Mouse (Mus musculus): ENCODE results near the gene Srrm2.

Gene Srrm2

DNA sequence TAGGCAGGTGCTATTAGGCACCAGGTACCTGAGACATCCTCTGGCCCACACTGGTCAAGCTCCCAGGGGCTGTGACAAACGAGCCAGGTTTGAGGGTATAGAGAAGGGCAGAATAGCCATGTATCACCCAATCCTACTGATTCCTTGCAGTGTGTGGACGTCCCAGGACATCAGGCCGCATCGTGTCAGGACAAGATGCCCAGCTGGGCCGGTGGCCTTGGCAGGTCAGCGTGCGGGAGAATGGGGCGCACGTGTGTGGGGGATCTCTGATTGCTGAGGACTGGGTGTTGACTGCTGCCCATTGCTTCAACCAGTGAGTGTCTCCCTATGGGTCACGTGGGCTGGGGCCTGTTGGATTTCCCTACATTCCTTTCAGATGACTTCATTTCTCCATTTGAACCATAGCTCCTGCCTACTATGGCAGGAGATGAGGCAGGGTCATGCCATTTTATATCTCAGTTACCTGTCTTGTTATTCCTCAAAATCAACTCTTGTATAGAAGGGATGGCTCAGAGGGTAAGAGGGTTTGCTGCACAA lies 64.0 kb downstream of the Srrm2 start:
- no peaks in the 10 kb centered on the region for H3K36me3 ChIP-seq (ENCODE audit: insufficient read depth, low read length)
- no peaks in the 10 kb centered on the region for H3K9me3 ChIP-seq (ENCODE audit: low read length)
- H3K4me3 ChIP-seq (replicated peaks; ENCODE audit: low read length), result no peak overlapping the region
- 0 out of 2 replicates have a peak, but pooled peaks cover 3% of the 10 kb centered on the region for H3K4me1 ChIP-seq (replicated peaks; ENCODE audit: low read depth, low read length)
- H3K27me3 ChIP-seq (ENCODE audit: insufficient read depth, low read length), result peaks cover 4% of the 10 kb centered on the region; the same call in 1 of the 2 replicates
- TF ChIP-seq NANOG (IDR thresholded peaks at IDR 0.05; ENCODE audit: borderline replicate concordance, low read length), result no peak
- TF ChIP-seq POU5F1 (IDR thresholded peaks at IDR 0.05; ENCODE audit: borderline replicate concordance, low read length), result no peak

DNA sequence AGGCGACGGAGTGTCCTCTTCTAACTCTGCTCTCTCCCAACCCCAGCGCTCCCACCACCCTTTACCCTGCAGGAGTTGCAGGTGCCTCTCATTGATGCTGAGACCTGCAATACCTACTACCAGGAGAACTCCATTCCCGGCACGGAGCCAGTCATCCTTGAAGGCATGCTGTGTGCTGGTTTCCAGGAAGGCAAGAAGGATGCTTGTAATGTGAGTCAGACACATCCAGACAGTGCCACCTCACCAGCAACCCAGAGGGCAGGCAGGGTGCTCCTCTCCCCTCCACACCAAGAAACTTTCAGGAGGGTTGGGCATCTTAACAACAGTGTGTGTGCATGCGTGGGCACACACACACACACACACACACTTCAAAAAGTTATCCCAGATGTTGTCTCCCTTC lies 66.9 kb downstream of the Srrm2 start:
- TF ChIP-seq CTCF (conservative IDR thresholded peaks at IDR 0.05; ENCODE audit: low read length), result no peak
- TF ChIP-seq POU5F1 (IDR thresholded peaks at IDR 0.05; ENCODE audit: borderline replicate concordance, low read length), result no peak
- no peak for TF ChIP-seq NANOG (IDR thresholded peaks at IDR 0.05; ENCODE audit: borderline replicate concordance, low read length)
- Histone ChIP-seq H3K36me3 (ENCODE audit: insufficient read depth, low read length) (no peaks in the 10 kb centered on the region), H3K27me3 (ENCODE audit: insufficient read depth, low read length) (peaks cover 4% of the 10 kb centered on the region; the same call in 1 of the 2 replicates), H3K4me3 (replicated peaks; ENCODE audit: low read length) (no peak overlapping the region), H3K9me3 (ENCODE audit: low read length) (no peaks in the 10 kb centered on the region), H3K4me1 (replicated peaks; ENCODE audit: low read depth, low read length) (0 out of 2 replicates have a peak, but pooled peaks cover 3% of the 10 kb centered on the region)

DNA sequence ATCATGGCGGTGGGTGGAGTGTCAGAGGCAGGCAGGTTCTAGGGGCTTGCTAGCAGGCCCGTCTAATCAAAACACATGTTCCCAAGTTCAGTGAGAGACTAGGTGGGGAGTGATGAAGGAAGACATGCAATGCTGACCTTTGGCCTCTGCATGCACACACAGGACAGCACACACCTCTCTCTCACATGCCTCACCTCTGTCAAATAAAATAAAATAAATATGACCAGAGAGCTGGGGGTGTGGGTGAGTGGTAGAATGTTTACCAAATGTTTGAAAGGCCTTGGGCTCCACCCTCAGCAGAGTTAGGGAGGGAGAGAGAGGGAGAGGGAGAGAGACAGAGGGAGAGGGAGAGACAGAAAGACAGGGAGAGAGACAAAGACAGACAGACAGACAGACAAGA lies 67.6 kb downstream of the Srrm2 start:
- Histone ChIP-seq H3K4me1 (replicated peaks; ENCODE audit: low read depth, low read length) (0 out of 2 replicates have a peak, but pooled peaks cover 3% of the 10 kb centered on the region), H3K27me3 (ENCODE audit: insufficient read depth, low read length) (peaks cover 4% of the 10 kb centered on the region; the same call in 1 of the 2 replicates), H3K4me3 (replicated peaks; ENCODE audit: low read length) (no peak overlapping the region), H3K9me3 (ENCODE audit: low read length) (no peaks in the 10 kb centered on the region), H3K36me3 (ENCODE audit: insufficient read depth, low read length) (no peaks in the 10 kb centered on the region)
- no peak for TF ChIP-seq NANOG (IDR thresholded peaks at IDR 0.05; ENCODE audit: borderline replicate concordance, low read length)
- TF ChIP-seq POU5F1 (IDR thresholded peaks at IDR 0.05; ENCODE audit: borderline replicate concordance, low read length), result no peak
- no peak for TF ChIP-seq CTCF (conservative IDR thresholded peaks at IDR 0.05; ENCODE audit: low read length)

DNA sequence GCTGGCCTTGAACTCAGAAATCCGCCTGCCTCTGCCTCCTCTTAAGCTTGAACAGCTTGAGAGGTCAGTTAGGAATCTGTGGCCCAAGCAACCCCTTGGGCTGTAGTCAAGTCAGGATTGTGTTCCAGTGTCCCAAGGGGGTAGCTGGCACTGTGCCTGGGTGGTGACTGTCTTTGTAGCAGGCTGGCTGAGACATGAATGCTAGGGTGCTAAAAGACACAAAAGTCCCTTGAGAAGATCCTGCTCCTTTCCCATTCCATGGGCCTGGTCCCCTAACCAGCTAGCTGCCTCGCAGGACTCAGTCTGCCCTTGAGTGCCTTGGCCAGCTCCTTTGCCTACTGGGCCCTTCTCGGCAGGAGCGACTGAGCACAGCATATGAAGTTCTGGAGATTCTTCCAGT lies 72.6 kb downstream of the Srrm2 start:
- no peaks in the 10 kb centered on the region for H3K27me3 ChIP-seq (ENCODE audit: insufficient read depth, low read length)
- no peaks in the 10 kb centered on the region for H3K36me3 ChIP-seq (ENCODE audit: insufficient read depth, low read length)
- peaks cover 4% of the 10 kb centered on the region for H3K4me1 ChIP-seq (replicated peaks; ENCODE audit: low read depth, low read length)
- H3K9me3 ChIP-seq (ENCODE audit: low read length), result peaks cover 4% of the 10 kb centered on the region; the same call in 1 of the 2 replicates
- no peak for TF ChIP-seq POU5F1 (IDR thresholded peaks at IDR 0.05; ENCODE audit: borderline replicate concordance, low read length)
- TF ChIP-seq CTCF (conservative IDR thresholded peaks at IDR 0.05; ENCODE audit: low read length), result no peak
- no peak for TF ChIP-seq NANOG (IDR thresholded peaks at IDR 0.05; ENCODE audit: borderline replicate concordance, low read length)
- H3K4me3 ChIP-seq (replicated peaks; ENCODE audit: low read length), result no peak overlapping the region

DNA sequence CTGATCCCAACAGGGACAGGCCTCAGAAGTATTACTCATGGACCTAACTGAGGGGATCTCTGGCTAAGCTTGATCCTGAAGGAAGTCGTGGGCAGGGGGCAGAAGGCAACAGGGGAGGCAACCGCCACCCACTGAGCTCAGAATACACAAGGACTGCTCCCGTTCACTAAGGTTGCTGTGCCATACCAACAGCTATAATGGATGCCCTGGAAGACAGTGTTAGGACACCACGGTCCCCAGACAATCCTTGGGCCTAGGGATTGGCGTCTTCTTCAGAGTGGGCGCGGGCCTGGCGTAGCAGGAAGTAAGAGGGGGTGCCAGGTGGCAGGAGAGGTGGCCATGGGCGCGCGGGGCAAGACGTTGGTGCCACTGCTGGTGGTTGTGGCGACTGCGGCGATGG lies 77.4 kb downstream of the Srrm2 start, which contains the start of gene Prss21:
Gene Prss21 (plus strand): TSS at position 301 of the 400 bp plus-strand sequence.
- H3K4me1 ChIP-seq (replicated peaks; ENCODE audit: low read depth, low read length), result peaks cover 10% of the 10 kb centered on the region
- H3K36me3 ChIP-seq (ENCODE audit: insufficient read depth, low read length), result no peaks in the 10 kb centered on the region
- H3K27me3 ChIP-seq (ENCODE audit: insufficient read depth, low read length), result peaks cover 6% of the 10 kb centered on the region
- no peak for TF ChIP-seq CTCF (conservative IDR thresholded peaks at IDR 0.05; ENCODE audit: low read length)
- no peak for TF ChIP-seq POU5F1 (IDR thresholded peaks at IDR 0.05; ENCODE audit: borderline replicate concordance, low read length)
- no peak for TF ChIP-seq NANOG (IDR thresholded peaks at IDR 0.05; ENCODE audit: borderline replicate concordance, low read length)
- peak within 1 kb of the TSS; percentile 52 for H3K4me3 ChIP-seq (replicated peaks; ENCODE audit: low read length)
- peaks cover 4% of the 10 kb centered on the region; the same call in 1 of the 2 replicates for H3K9me3 ChIP-seq (ENCODE audit: low read length)

DNA sequence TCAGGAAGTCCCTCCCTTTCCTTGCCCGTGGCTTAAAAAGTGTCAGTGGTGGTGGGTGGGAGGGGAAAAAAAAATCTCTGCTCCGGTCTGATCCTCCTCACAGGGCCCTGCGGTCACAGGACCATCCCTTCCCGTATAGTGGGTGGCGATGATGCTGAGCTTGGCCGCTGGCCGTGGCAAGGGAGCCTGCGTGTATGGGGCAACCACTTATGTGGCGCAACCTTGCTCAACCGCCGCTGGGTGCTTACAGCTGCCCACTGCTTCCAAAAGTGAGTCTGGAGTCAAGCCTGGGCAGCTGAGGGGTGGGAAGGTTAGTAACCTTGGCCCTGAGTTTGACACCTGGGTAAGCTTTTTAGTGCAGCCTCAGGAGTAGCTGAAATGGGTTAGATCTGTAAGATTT lies 78.2 kb downstream of the Srrm2 start:
- H3K9me3 ChIP-seq (ENCODE audit: low read length), result peaks cover 4% of the 10 kb centered on the region; the same call in 1 of the 2 replicates
- TF ChIP-seq CTCF (conservative IDR thresholded peaks at IDR 0.05; ENCODE audit: low read length), result no peak
- no peak for TF ChIP-seq POU5F1 (IDR thresholded peaks at IDR 0.05; ENCODE audit: borderline replicate concordance, low read length)
- TF ChIP-seq NANOG (IDR thresholded peaks at IDR 0.05; ENCODE audit: borderline replicate concordance, low read length), result no peak
- peak overlapping the region; percentile 52; the same call in 1 of the 2 replicates for H3K4me3 ChIP-seq (replicated peaks; ENCODE audit: low read length)
- H3K4me1 ChIP-seq (replicated peaks; ENCODE audit: low read depth, low read length), result peaks cover 10% of the 10 kb centered on the region
- H3K36me3 ChIP-seq (ENCODE audit: insufficient read depth, low read length), result no peaks in the 10 kb centered on the region
- peaks cover 6% of the 10 kb centered on the region for H3K27me3 ChIP-seq (ENCODE audit: insufficient read depth, low read length)
